Mouse (Mus musculus): ENCODE measurements around the gene Nradd. TPM values are rescaled to one million over a fixed set of nuclear protein-coding genes. Genes with fewer than 3 reads are reported as not detected.

Nradd gene
- polyA plus RNA-seq, 1 experiment from 2014 or later, result 21.2 TPM

- no peaks in the 10 kb centered on the region for H3K9me3 ChIP-seq (ENCODE audit: control insufficient read depth, low read length)
- 80% methylated on average over 1 of the region's 1 CpGs for WGBS
- H3K4me3 ChIP-seq (ENCODE audit: low read depth, low read length), result no peak overlapping the region
- H3K4me1 ChIP-seq (ENCODE audit: control insufficient read depth, insufficient read depth, low read length), result peaks cover 10% of the 10 kb centered on the region
- H3K4me2 ChIP-seq (ENCODE audit: low read depth, low read length), result no peak overlapping the region
- DNase-seq (ENCODE audit: low spot score), result no peak
- H3K36me3 ChIP-seq (ENCODE audit: control insufficient read depth, insufficient read depth, low read length), result no peaks in the 10 kb centered on the region
- ATAC-seq (ENCODE audit: low read depth), result no peak
- H3K27ac ChIP-seq (replicated peaks; ENCODE audit: low read depth, low read length), result no peak overlapping the region
- H3K9ac ChIP-seq (ENCODE audit: low read depth, low read length), result no peak overlapping the region
- H3K27me3 ChIP-seq (replicated peaks; ENCODE audit: control insufficient read depth, insufficient read depth, low read length), result no peaks in the 10 kb centered on the region
These were observed 38.6 kb upstream of the Nradd start for GRCm38 (mm10) chr9:110662844-110663243.

DNA sequence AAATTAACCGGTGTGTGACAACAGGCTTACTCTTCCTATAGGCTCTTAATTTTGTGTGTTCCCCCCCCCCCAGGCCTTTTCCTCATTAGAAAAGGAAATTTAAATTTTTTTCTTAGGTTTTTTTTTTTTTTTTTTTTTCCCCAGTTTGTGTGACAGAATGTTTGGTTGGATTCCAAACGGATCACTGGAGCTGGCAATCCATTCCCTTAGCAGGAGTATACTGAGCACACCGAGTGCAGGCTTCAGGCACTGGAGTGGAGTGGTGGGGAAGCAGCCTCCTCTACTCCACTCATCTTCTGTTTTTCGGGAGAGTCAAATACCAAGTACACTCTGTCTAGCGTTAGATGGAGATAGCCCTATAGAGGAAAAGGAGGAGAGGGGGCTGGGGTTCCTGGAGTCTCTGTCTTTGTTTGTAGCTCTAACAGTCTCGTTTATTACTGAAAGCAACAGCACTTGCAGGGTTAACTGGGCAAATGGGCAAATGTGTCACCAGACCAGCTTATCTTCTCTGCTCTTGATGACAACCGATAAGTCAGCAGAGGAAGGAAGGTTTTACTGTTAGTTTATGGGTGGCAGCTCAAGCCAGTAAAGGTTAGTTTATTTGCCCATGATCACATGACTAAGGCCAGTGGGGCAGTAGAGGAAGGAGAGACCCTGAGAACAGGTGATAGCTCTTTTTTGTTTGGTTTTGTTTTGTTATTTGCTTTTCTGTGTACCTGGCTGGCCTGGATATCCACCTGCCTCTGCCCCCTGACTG is 36.8 kb upstream of the Nradd start:
- Histone ChIP-seq H3K36me3 (ENCODE audit: control insufficient read depth, insufficient read depth, low read length) (no peaks in the 10 kb centered on the region), H3K4me3 (ENCODE audit: low read depth, low read length) (no peak overlapping the region), H3K9ac (ENCODE audit: low read depth, low read length) (no peak overlapping the region), H3K27me3 (replicated peaks; ENCODE audit: control insufficient read depth, insufficient read depth, low read length) (no peaks in the 10 kb centered on the region), H3K4me1 (ENCODE audit: control insufficient read depth, insufficient read depth, low read length) (peaks cover 11% of the 10 kb centered on the region), H3K27ac (replicated peaks; ENCODE audit: low read depth, low read length) (no peak overlapping the region), H3K9me3 (ENCODE audit: control insufficient read depth, low read length) (no peaks in the 10 kb centered on the region), H3K4me2 (ENCODE audit: low read depth, low read length) (no peak overlapping the region)
- WGBS, result 87% methylated on average over 7 of the region's 7 CpGs
- ATAC-seq (ENCODE audit: low read depth) (no peak), DNase-seq (ENCODE audit: low spot score) (no peak)

- H3K36me3 ChIP-seq (ENCODE audit: control insufficient read depth, insufficient read depth, low read length), result no peaks in the 10 kb centered on the region
- peaks cover 13% of the 10 kb centered on the region for H3K4me1 ChIP-seq (ENCODE audit: control insufficient read depth, insufficient read depth, low read length)
- 88% methylated on average over 2 of the region's 2 CpGs for WGBS
- no peak overlapping the region for H3K9ac ChIP-seq (ENCODE audit: low read depth, low read length)
- H3K4me2 ChIP-seq (ENCODE audit: low read depth, low read length), result no peak overlapping the region
- no peaks in the 10 kb centered on the region for H3K9me3 ChIP-seq (ENCODE audit: control insufficient read depth, low read length)
- H3K27me3 ChIP-seq (replicated peaks; ENCODE audit: control insufficient read depth, insufficient read depth, low read length), result no peaks in the 10 kb centered on the region
- ATAC-seq (ENCODE audit: low read depth) (no peak), DNase-seq (ENCODE audit: low spot score) (no peak)
- H3K27ac ChIP-seq (replicated peaks; ENCODE audit: low read depth, low read length), result no peak overlapping the region
- H3K4me3 ChIP-seq (ENCODE audit: low read depth, low read length), result no peak overlapping the region
These were observed 36.0 kb upstream of the Nradd start for GRCm38 (mm10) chr9:110660208-110660607.

GRCm38 (mm10) chr9:110659521-110659920 is 35.3 kb upstream of the Nradd start:
- 91% methylated on average over 12 of the region's 12 CpGs for WGBS
- ATAC-seq (ENCODE audit: low read depth) (no peak), DNase-seq (ENCODE audit: low spot score) (no peak)
- no peak overlapping the region for H3K27ac ChIP-seq (replicated peaks; ENCODE audit: low read depth, low read length)
- H3K36me3 ChIP-seq (ENCODE audit: control insufficient read depth, insufficient read depth, low read length), result no peaks in the 10 kb centered on the region
- no peak overlapping the region for H3K4me2 ChIP-seq (ENCODE audit: low read depth, low read length)
- no peaks in the 10 kb centered on the region for H3K27me3 ChIP-seq (replicated peaks; ENCODE audit: control insufficient read depth, insufficient read depth, low read length)
- H3K4me1 ChIP-seq (ENCODE audit: control insufficient read depth, insufficient read depth, low read length), result peaks cover 13% of the 10 kb centered on the region
- H3K4me3 ChIP-seq (ENCODE audit: low read depth, low read length), result no peak overlapping the region
- no peaks in the 10 kb centered on the region for H3K9me3 ChIP-seq (ENCODE audit: control insufficient read depth, low read length)
- H3K9ac ChIP-seq (ENCODE audit: low read depth, low read length), result no peak overlapping the region

- no peak overlapping the region for H3K27ac ChIP-seq (replicated peaks; ENCODE audit: low read depth, low read length)
- H3K27me3 ChIP-seq (replicated peaks; ENCODE audit: control insufficient read depth, insufficient read depth, low read length), result peaks cover 15% of the 10 kb centered on the region
- peak overlapping the region; percentile 79 for H3K9ac ChIP-seq (ENCODE audit: low read depth, low read length)
- DNase-seq (ENCODE audit: low spot score), result no peak
- no peak for ATAC-seq (ENCODE audit: low read depth)
- peak overlapping the region; percentile 80 for H3K4me2 ChIP-seq (ENCODE audit: low read depth, low read length)
- peaks cover 18% of the 10 kb centered on the region for H3K4me1 ChIP-seq (ENCODE audit: control insufficient read depth, insufficient read depth, low read length)
- no peaks in the 10 kb centered on the region for H3K36me3 ChIP-seq (ENCODE audit: control insufficient read depth, insufficient read depth, low read length)
- 83% methylated on average over 13 of the region's 13 CpGs for WGBS
- H3K4me3 ChIP-seq (ENCODE audit: low read depth, low read length), result peak overlapping the region; percentile 70
- H3K9me3 ChIP-seq (ENCODE audit: control insufficient read depth, low read length), result no peaks in the 10 kb centered on the region
These were observed 33.3 kb upstream of the Nradd start for GRCm38 (mm10) chr9:110657474-110658078.

GRCm38 (mm10) chr9:110656249-110657221 is 32.3 kb upstream of the Nradd start, which contains the start of gene Ccdc12:
Gene Ccdc12, plus strand, starts transcription at chr9:110656503.
- Histone ChIP-seq H3K4me3 (ENCODE audit: low read depth, low read length) (peak within 1 kb of the TSS; percentile 70), H3K27me3 (replicated peaks; ENCODE audit: control insufficient read depth, insufficient read depth, low read length) (peaks cover 25% of the 10 kb centered on the region), H3K36me3 (ENCODE audit: control insufficient read depth, insufficient read depth, low read length) (no peaks in the 10 kb centered on the region), H3K9me3 (ENCODE audit: control insufficient read depth, low read length) (no peaks in the 10 kb centered on the region), H3K4me2 (ENCODE audit: low read depth, low read length) (peak within 1 kb of the TSS; percentile 80), H3K27ac (replicated peaks; ENCODE audit: low read depth, low read length) (peak within 1 kb of the TSS; percentile 83), H3K9ac (ENCODE audit: low read depth, low read length) (peak within 1 kb of the TSS; percentile 79), H3K4me1 (ENCODE audit: control insufficient read depth, insufficient read depth, low read length) (peaks cover 18% of the 10 kb centered on the region)
- ATAC-seq (ENCODE audit: low read depth) (peak; percentile 96), DNase-seq (ENCODE audit: low spot score) (peak; percentile 99)
- WGBS, result 0% methylated on average over 50 of the region's 52 CpGs

- Histone ChIP-seq H3K36me3 (ENCODE audit: control insufficient read depth, insufficient read depth, low read length) (no peaks in the 10 kb centered on the region), H3K9ac (ENCODE audit: low read depth, low read length) (peak overlapping the region; percentile 30; the same call in 1 of the 2 replicates), H3K4me2 (ENCODE audit: low read depth, low read length) (peak overlapping the region; percentile 80), H3K27ac (replicated peaks; ENCODE audit: low read depth, low read length) (peak overlapping the region; percentile 33; the same call in 1 of the 2 replicates), H3K4me1 (ENCODE audit: control insufficient read depth, insufficient read depth, low read length) (peaks cover 18% of the 10 kb centered on the region), H3K4me3 (ENCODE audit: low read depth, low read length) (peak overlapping the region; percentile 70), H3K9me3 (ENCODE audit: control insufficient read depth, low read length) (no peaks in the 10 kb centered on the region), H3K27me3 (replicated peaks; ENCODE audit: control insufficient read depth, insufficient read depth, low read length) (peaks cover 33% of the 10 kb centered on the region)
- ATAC-seq (ENCODE audit: low read depth) (no peak), DNase-seq (ENCODE audit: low spot score) (no peak)
- 83% methylated on average over 10 of the region's 10 CpGs for WGBS
These were observed 31.4 kb upstream of the Nradd start for GRCm38 (mm10) chr9:110655651-110656007.
